Mouse (Mus musculus): ENCODE measurements around the gene Dennd4a. TPM values are rescaled to one million over a fixed set of nuclear protein-coding genes. Genes with fewer than 3 reads are reported as not detected.

The Dennd4a gene
- total RNA-seq, 2 experiments from 2014 or later: 2.6 to 3.5 TPM

GRCm38 (mm10) chr9:64903386-64903785 lies 92.2 kb downstream of the Dennd4a start:
- intact Hi-C loops (cut with DNase I): loop anchor here (5.0 kb wide), 1 partner anchor 116 kb away; no protein-coding TSS in a partner anchor
- DNase-seq: peak; percentile 31 to 60

- intact Hi-C loops (cut with DNase I): loop anchor here (5.0 kb wide), 1 partner anchor 118 kb away; no protein-coding TSS in a partner anchor
- no peak for DNase-seq
These were observed 93.9 kb downstream of the Dennd4a start for GRCm38 (mm10) chr9:64904917-64905640.

- DNase-seq: no peak
- intact Hi-C loops (cut with DNase I): no loop called here
These were observed 96.3 kb downstream of the Dennd4a start for GRCm38 (mm10) chr9:64907441-64907840.

- DNase-seq: no peak
- intact Hi-C loops (cut with DNase I): no loop called here
These were observed 102.3 kb downstream of the Dennd4a start for GRCm38 (mm10) chr9:64913406-64913805.

- intact Hi-C loops (cut with DNase I): no loop called here
- no peak for DNase-seq
These were observed 102.8 kb downstream of the Dennd4a start for GRCm38 (mm10) chr9:64913973-64914372.

GRCm38 (mm10) chr9:64914629-64915028 lies 103.5 kb downstream of the Dennd4a start:
- DNase-seq: no peak
- intact Hi-C loops (cut with DNase I): no loop called here

GRCm38 (mm10) chr9:64918560-64918959 lies 107.4 kb downstream of the Dennd4a start:
- DNase-seq: no peak
- intact Hi-C loops (cut with DNase I): no loop called here

- intact Hi-C loops (cut with DNase I): no loop called here
- no peak for DNase-seq
These were observed 114.6 kb downstream of the Dennd4a start for GRCm38 (mm10) chr9:64925771-64926170.

- intact Hi-C loops (cut with DNase I): no loop called here
- DNase-seq: peak in 1 of 2 experiments; percentile 17
These were observed 115.3 kb downstream of the Dennd4a start for GRCm38 (mm10) chr9:64926201-64926991.

- intact Hi-C loops (cut with DNase I): no loop called here
- DNase-seq: no peak
These were observed 119.1 kb downstream of the Dennd4a start for GRCm38 (mm10) chr9:64930256-64930655.

GRCm38 (mm10) chr9:64931751-64932610 lies 120.8 kb downstream of the Dennd4a start:
- intact Hi-C loops (cut with DNase I): no loop called here
- DNase-seq: no peak

- peak; percentile 21 to 31 for DNase-seq
- intact Hi-C loops (cut with DNase I): no loop called here
These were observed 123.0 kb downstream of the Dennd4a start for GRCm38 (mm10) chr9:64934015-64934754.

- DNase-seq: peak in 1 of 2 experiments; percentile 27
- intact Hi-C loops (cut with DNase I): loop anchor here (5.0 kb wide), 1 partner anchor 159 kb away; no protein-coding TSS in a partner anchor
These were observed 125.4 kb downstream of the Dennd4a start for GRCm38 (mm10) chr9:64936508-64936907.

GRCm38 (mm10) chr9:64937491-64937890 lies 126.4 kb downstream of the Dennd4a start:
- DNase-seq: no peak
- intact Hi-C loops (cut with DNase I): loop anchor here (5.0 kb wide), 1 partner anchor 160 kb away; no protein-coding TSS in a partner anchor

- intact Hi-C loops (cut with DNase I): loop anchor here (5.0 kb wide), 1 partner anchor 161 kb away; no protein-coding TSS in a partner anchor
- DNase-seq: no peak
These were observed 127.4 kb downstream of the Dennd4a start for GRCm38 (mm10) chr9:64938535-64938934.

- intact Hi-C loops (cut with DNase I): loop anchor here (5.0 kb wide), 1 partner anchor 162 kb away; no protein-coding TSS in a partner anchor
- no peak for DNase-seq
These were observed 128.1 kb downstream of the Dennd4a start for GRCm38 (mm10) chr9:64939281-64939680.

- intact Hi-C loops (cut with DNase I): loop anchor here (5.0 kb wide), 1 partner anchor 162 kb away; no protein-coding TSS in a partner anchor
- no peak for DNase-seq
These were observed 128.7 kb downstream of the Dennd4a start for GRCm38 (mm10) chr9:64939790-64940189.

- intact Hi-C loops (cut with DNase I): no loop called here
These were observed 129.7 kb downstream of the Dennd4a start for GRCm38 (mm10) chr9:64940731-64941346.

GRCm38 (mm10) chr9:64941650-64942049 lies 130.5 kb downstream of the Dennd4a start:
- DNase-seq: no peak
- intact Hi-C loops (cut with DNase I): no loop called here

More at GRCm38 (mm10) chr9:64940731-64941346, 129.7 kb downstream of the Dennd4a start:
- no peak for DNase-seq

Measured in gastrocnemius, postnatal 36 days (tissue).